Mouse (Mus musculus): ENCODE measurements around the gene Unc5a.

DNA sequence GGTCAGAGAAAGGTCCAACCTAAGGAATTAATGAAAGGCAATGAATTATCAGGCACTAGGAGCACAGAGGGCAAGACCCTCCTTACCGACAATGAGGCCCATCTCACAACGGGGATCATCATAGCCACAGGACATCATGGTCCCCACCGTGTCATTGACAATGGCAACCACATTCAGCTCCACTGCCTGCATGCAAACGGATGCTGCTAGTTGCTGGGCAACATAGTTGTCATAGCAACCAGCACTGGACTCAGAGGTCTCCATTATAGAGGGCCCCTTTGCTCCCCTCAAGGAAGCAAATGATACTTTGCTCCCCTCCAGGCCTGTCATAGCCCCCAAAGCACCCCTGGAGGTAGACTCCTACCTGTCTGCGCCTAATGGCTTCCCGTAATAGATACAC is 59.4 kb downstream of the Unc5a start:
- TF ChIP-seq GATA1 (IDR thresholded peaks at IDR 0.05; ENCODE audit: low read length), result no peak
- no peak for TF ChIP-seq TAL1 (IDR thresholded peaks at IDR 0.05; ENCODE audit: low read length)

Data from erythroblast, embryonic 14.5 days (primary cell).